Mouse (Mus musculus) liver, postnatal 0 days (tissue): ENCODE data around the gene Cited2. TPM values are rescaled to one million over a fixed set of nuclear protein-coding genes. Genes with fewer than 3 reads are reported as not detected.
A peak's percentile ranks its signal among the peaks of the same experiment; 100 is the strongest.

Experiments
- ATAC-seq: fragments of 200-750 bp; cut with Nextera tagmentation; 2 replicates; pipeline ENCODE4 v1.8.0; 2017; ENCODE audit warnings: mild to moderate bottlenecking, moderate library complexity
- DNase-seq: peaks from one replicate; pipeline ENCODE4 v3.0.0-alpha.2; 2016
- H3K27ac ChIP-seq: fragments of 300-500 bp; sonication (generic); 2 replicates; pipeline ENCODE4 v1.5.1; 2014; ENCODE audit warnings: antibody characterized with exemption, moderate library complexity, mild to moderate bottlenecking, low read depth
- H3K27me3 ChIP-seq: fragments of 300-500 bp; sonication (generic); 2 replicates; pipeline ENCODE4 v1.6.1; 2014; ENCODE audit warnings: low read length, control low read depth, mixed read lengths; ENCODE audit not compliant: insufficient read depth
- H3K36me3 ChIP-seq: fragments of 300-500 bp; sonication (generic); replicated peaks from 2 replicates; pipeline ENCODE4 v1.6.1; 2014; ENCODE audit warnings: mild to moderate bottlenecking, control low read depth, low read length, moderate library complexity, mixed read lengths; ENCODE audit not compliant: insufficient read depth
- H3K4me1 ChIP-seq: fragments of 300-500 bp; sonication (generic); 2 replicates; pipeline ENCODE4 v1.6.1; 2014; ENCODE audit warnings: antibody characterized with exemption, mild to moderate bottlenecking, control low read depth; ENCODE audit not compliant: insufficient read depth
- H3K4me2 ChIP-seq: fragments of 300-500 bp; sonication (generic); 2 replicates; pipeline ENCODE4 v1.6.1; 2014; ENCODE audit warnings: low read depth, mild to moderate bottlenecking, low read length, moderate library complexity, mixed read lengths
- H3K4me3 ChIP-seq: fragments of 300-500 bp; sonication (generic); 2 replicates; pipeline ENCODE4 v1.5.1; 2014; ENCODE audit warnings: low read depth, low read length
- H3K9ac ChIP-seq: fragments of 300-500 bp; sonication (generic); replicated peaks from 2 replicates; pipeline ENCODE4 v1.6.1; 2014; ENCODE audit warnings: mild to moderate bottlenecking, moderate library complexity
- H3K9me3 ChIP-seq: fragments of 300-500 bp; sonication (generic); 2 replicates; pipeline ENCODE4 v1.6.1; 2016; ENCODE audit warnings: mild to moderate bottlenecking, control low read depth, low read length, mixed read lengths
- CTCF ChIP-seq: sonication (generic); IDR thresholded peaks from 2 replicates; pipeline ENCODE4 v1.5.1; 2016; ENCODE audit warnings: antibody characterized with exemption, low read depth
- EP300 ChIP-seq: IDR thresholded peaks from 2 replicates; pipeline ENCODE4 v1.6.1; 2016; ENCODE audit warnings: antibody characterized with exemption, low read depth, mild to moderate bottlenecking
- WGBS: fragments of 180-500 bp; shearing (Covaris S2); extraction: QIAGEN DNeasy Blood & Tissue Kit; methylation state at CpG from one replicate; pipeline ENCODE4 v1.1.7; 2014; ENCODE audit not compliant: insufficient replicate concordance; 5-methylcytosine and 5-hydroxymethylcytosine counted together
- polyA plus RNA-seq: library from polyadenylated mRNA; unstranded; fragments of >200 nt; fragmentation: Nextera tagmentation; extraction: Ambion mirVana; gene quantifications from 2 replicates; pipeline ENCODE4 v1.2.1, GENCODE M21; 2015

Cited2 gene
- polyA plus RNA-seq, result 17.0 and 17.1 TPM in 2 replicates

DNA sequence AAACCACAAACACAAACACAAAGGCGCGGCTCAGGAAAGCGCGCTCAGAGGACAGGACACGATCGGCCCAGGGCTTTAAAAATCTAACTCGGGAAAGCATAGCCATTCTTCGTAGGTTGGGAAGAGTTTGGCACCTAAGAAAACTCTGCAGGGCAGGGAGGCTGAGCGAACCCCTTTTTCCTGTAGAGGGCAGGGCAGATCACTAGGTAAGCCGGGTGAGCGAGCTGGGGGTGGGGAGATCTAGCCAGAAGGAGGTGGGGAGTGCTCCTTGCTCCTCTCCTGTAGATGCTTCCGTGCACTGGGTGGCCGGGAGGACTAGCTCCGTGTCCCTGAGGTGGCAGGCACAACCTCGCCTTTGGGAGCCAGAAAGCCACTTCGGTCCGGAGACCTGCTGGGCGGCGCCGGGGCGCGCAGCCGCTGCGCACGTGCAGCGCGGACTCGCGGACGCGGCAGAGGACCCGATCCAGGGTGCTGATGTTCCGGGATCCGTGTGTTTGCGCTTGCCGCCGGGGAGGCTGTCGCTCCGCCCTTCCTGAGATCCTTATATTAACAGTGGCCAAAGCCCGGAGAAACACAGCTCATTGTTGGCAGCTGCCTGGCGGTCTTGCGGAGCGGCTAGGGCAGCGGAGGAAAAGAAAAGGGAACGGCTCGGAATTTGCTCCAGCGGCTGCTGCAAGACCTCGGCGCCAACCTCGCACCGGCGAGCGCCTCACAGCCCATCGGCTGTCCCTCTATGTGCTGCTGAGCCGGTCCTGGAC is at the start of gene Cited2:
Gene Cited2, plus strand, starts transcription at position 566 of the 758 bp plus-strand sequence.
- WGBS, result under 1% methylated on average over 55 of the region's 55 CpGs
- Histone ChIP-seq H3K27me3 (no peaks in the 10 kb centered on the region), H3K36me3 (no peaks in the 10 kb centered on the region), H3K4me2 (peak within 1 kb of the TSS; percentile 93), H3K9ac (peak within 1 kb of the TSS; percentile 86), H3K4me1 (peaks cover 27% of the 10 kb centered on the region), H3K4me3 (peak within 1 kb of the TSS; percentile 77), H3K27ac (peak within 1 kb of the TSS; percentile 96), H3K9me3 (no peaks in the 10 kb centered on the region)
- DNase-seq, result peak; percentile 97
- ATAC-seq, result peak; percentile 74
- 0 out of 2 replicates have a peak, but pooled peaks have one; percentile 50 for TF ChIP-seq EP300
- peak; percentile 56 for TF ChIP-seq CTCF

DNA sequence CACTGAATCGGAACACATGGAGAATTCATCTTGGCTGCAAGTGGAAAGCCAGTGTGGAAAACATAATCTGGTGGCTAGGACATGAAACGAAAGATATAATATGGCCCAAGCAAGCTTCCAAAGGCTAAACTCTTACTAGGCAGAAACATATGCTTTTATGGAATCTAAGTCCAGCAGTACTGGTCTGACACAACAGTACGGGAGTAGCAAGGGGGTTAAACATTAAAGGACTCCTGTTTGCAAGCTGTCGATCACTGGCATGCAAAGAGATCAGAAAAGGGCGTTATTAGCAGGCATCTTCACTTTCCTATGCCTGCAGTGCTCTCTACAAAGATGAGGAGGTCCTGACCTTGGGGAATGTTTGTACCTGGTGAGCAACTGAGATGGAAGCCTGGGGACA is 48.6 kb upstream of the Cited2 start:
- 57% methylated on average over 5 of the region's 5 CpGs for WGBS
- Histone ChIP-seq H3K27me3 (no peaks in the 10 kb centered on the region), H3K36me3 (no peaks in the 10 kb centered on the region), H3K4me2 (peak overlapping the region; percentile 44; the same call in 1 of the 2 replicates), H3K27ac (peak overlapping the region; percentile 67; the same call in 1 of the 2 replicates), H3K9me3 (no peaks in the 10 kb centered on the region), H3K4me3 (no peak overlapping the region), H3K4me1 (peaks cover 11% of the 10 kb centered on the region), H3K9ac (no peak overlapping the region)
- ATAC-seq (peak; percentile 77), DNase-seq (no peak)
- TF ChIP-seq CTCF (no peak), EP300 (no peak)

DNA sequence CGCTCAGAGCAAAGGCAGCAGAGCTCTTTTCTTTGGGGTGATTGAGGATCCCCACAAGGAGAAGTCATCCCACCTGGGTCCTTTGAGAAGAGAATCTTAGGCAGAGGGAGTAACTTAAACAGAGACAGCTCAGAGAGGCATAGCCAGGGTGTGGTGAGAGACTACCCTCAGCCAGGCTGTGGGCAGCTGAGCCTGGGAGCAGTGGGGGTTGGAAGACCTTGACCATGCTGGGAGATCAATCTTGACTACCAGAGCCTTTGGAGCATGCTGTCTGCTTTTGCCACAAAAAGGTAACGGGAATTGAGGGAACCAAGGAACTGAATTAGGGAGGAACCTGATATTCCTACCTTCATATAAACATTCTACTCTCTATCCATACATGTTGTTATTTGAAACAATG is 48.1 kb upstream of the Cited2 start:
- no peak overlapping the region for H3K27ac ChIP-seq
- no peak for TF ChIP-seq EP300
- TF ChIP-seq CTCF, result no peak
- peaks cover 11% of the 10 kb centered on the region for H3K4me1 ChIP-seq
- no peak overlapping the region for H3K9ac ChIP-seq
- no peaks in the 10 kb centered on the region for H3K27me3 ChIP-seq
- no peaks in the 10 kb centered on the region for H3K36me3 ChIP-seq
- ATAC-seq, result peak; percentile 54; the same call in 1 of the 2 replicates
- no peaks in the 10 kb centered on the region for H3K9me3 ChIP-seq
- no peak for DNase-seq
- peak overlapping the region; percentile 44 for H3K4me2 ChIP-seq
- H3K4me3 ChIP-seq, result no peak overlapping the region
- 45% methylated on average over 2 of the region's 2 CpGs for WGBS

DNA sequence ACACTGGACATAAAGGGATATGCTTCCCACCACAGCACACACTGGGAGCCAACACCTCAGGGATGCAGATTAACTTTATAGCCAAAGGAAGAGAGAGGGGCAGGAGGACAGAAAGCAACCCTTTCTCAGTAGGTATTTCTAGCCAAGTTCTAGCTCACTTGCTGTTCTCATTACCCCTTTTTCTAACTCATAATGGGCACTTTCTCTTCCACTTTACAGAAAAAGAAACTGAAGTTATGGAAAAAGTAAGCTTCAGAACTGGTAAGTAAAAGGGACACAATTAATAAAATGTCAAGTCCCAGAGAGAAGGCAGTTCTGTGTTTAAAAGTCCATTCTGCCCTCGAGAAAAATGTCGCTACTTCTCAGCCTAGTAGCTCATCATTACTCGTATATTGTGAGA is 46.6 kb upstream of the Cited2 start:
- H3K27ac ChIP-seq, result no peak overlapping the region
- no peaks in the 10 kb centered on the region for H3K27me3 ChIP-seq
- DNase-seq, result no peak
- H3K4me1 ChIP-seq, result peaks cover 14% of the 10 kb centered on the region
- no peak overlapping the region for H3K9ac ChIP-seq
- H3K4me2 ChIP-seq, result no peak overlapping the region
- H3K36me3 ChIP-seq, result no peaks in the 10 kb centered on the region
- ATAC-seq, result no peak
- no peak overlapping the region for H3K4me3 ChIP-seq
- no peaks in the 10 kb centered on the region for H3K9me3 ChIP-seq
- TF ChIP-seq EP300, result no peak
- TF ChIP-seq CTCF, result no peak
- 70% methylated on average over 3 of the region's 3 CpGs for WGBS

DNA sequence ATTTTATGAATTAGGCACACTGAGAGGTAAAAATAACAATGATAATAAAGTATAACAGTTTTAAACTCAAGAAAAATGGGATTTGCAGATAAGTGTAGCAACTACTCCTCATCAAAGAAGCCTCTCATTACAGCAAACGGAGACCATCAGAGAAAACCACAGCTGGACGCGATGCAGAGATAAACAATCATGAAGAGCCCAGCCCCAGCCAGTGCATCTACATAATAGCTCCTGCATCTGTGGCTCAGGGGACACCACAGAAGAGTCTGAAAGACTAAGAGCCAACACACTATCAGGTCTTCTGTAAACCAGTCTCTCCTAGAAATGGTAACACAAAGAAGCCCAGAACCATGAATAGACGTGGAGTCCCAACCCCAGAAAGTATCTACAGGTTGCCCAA is 45.7 kb upstream of the Cited2 start:
- Histone ChIP-seq H3K27ac (no peak overlapping the region), H3K4me3 (no peak overlapping the region), H3K4me1 (peaks cover 14% of the 10 kb centered on the region), H3K27me3 (no peaks in the 10 kb centered on the region), H3K4me2 (no peak overlapping the region), H3K9me3 (no peaks in the 10 kb centered on the region), H3K36me3 (no peaks in the 10 kb centered on the region), H3K9ac (no peak overlapping the region)
- ATAC-seq, result no peak
- WGBS, result 56% methylated on average over 4 of the region's 4 CpGs
- TF ChIP-seq EP300, result no peak
- TF ChIP-seq CTCF, result no peak
- DNase-seq, result no peak

DNA sequence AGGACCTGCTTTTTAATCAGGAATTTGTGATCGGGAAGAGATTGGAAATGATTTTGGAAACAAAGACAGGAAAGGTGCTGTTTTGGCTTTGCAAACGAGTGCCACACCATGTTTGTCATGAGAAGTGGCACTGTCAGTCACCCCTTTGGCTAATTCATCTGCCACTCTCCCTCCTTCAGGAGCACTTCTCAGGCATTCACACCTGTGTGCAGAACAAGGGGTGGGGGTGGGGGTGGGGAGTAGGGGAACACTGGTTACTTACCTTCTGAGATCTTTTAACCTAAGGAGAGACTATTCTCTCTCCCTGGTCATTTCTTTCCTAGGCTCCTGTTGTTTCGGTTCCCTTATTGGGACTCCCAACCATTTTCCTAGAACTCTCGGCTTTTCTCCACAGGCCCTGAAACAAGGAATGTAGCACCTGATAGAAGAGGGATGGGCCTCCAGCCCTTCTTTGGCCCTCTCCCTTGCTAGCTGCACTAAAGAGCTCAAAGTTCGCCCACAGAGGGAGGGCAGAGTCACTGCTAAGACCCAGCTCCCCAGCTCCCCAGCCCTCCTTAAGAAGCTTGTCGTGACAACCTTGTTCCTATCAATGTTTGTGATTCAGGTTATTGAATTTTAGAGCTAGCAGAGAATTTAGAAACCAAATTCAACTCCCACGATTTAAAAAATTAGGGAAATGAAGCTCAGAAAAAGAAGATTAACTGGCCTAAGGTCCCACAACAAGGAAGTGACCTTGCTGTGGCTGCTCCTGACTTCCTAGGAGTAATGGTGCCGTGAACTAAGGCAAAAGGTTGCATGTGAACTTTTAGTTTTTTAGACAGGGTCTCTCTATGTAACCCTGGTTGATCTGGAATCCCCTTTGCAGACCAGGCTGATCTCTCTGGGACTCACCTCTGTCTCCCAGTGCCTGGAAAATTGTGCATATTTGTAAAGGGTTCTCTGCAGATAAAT is 42.3 kb upstream of the Cited2 start:
- ATAC-seq (no peak), DNase-seq (no peak)
- Histone ChIP-seq H3K9me3 (no peaks in the 10 kb centered on the region), H3K4me2 (no peak overlapping the region), H3K36me3 (no peaks in the 10 kb centered on the region), H3K9ac (no peak overlapping the region), H3K27ac (no peak overlapping the region), H3K4me1 (peaks cover 14% of the 10 kb centered on the region), H3K27me3 (no peaks in the 10 kb centered on the region), H3K4me3 (no peak overlapping the region)
- WGBS, result 67% methylated on average over 8 of the region's 8 CpGs
- TF ChIP-seq EP300 (no peak), CTCF (no peak)
